Mouse (Mus musculus) monocyte, adult 5-6 weeks (primary cell): Measurements from ENCODE around the gene Isoc2a. TPM values are rescaled to one million over a fixed set of nuclear protein-coding genes. Genes with fewer than 3 reads are reported as not detected.

Source experiments
- ATAC-seq: fragments of 153-309, 156-312 bp; replicated peaks from 2 replicates; pipeline ENCODE4 v1.8.0; 2017; ENCODE audit warnings: mild to moderate bottlenecking; ENCODE audit not compliant: low TSS enrichment, insufficient number of reproducible peaks, severe bottlenecking, poor library complexity, low FRiP score
- total RNA-seq: library from RNA; stranded (forward); fragments of 200-1000, 200-491, 200-594 nt; gene quantifications from 3 replicates; pipeline ENCODE4 v1.2.3, GENCODE M21; 2017

Isoc2a gene
- total RNA-seq, 1 experiment from 2014 or later, result 4.5 TPM

DNA sequence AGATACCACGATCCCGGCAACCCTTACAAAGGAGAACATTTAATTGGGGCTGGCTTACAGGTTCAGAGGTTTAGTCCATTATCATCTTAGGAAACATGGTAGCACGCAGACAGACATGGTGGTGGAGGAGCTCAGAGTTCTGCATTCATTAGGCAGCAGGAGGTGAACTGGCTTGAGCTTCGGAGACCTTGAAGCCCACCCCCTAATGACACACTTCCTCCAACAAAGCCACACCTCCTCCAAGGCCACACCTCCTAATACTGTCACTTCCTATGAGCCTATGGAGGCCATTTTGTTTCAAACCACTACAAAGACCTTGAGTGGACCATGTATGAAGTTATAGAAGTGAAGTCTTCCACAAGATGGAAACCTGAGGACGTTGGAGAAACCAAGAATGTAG, 35.3 kb downstream of the Isoc2a start:
- ATAC-seq, result no peak

DNA sequence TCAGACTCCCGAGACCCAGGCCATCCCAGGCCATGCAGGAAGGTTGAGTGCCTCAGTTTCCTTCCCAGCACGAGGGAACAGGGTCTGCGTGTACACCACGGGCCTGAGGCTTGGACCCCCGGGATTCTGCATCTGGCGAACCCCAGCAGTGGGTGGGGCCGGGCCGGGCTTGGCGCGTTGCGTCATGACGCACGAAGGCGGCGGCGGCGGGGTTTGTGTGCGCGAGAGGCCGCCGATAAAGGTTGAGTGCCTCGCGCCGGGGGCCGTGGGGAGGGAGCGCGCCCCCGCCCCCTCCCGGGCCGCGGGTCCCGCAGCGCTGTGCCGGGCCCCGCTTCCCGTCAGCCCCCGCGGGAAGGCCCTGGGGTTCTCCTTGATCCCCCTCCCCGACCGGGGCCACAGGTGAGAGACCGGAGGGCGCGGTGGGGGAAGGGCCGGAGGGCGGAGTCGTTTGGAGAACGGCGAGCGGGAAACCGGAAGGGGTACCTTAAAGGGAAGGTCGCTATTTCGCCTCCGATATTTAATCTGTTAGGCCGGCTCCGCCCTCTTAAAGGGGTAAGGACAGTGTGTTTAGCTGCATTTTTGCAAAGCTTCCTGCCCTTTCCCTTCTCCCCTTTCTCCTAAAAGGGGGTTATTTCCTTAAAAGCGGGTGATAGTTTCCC, 38.2 kb downstream of the Isoc2a start, which contains the start of gene Zfp628:
Gene Zfp628 (plus strand): TSS at position 211 of the 659 bp plus-strand sequence.
- ATAC-seq, result peak; percentile 82

DNA sequence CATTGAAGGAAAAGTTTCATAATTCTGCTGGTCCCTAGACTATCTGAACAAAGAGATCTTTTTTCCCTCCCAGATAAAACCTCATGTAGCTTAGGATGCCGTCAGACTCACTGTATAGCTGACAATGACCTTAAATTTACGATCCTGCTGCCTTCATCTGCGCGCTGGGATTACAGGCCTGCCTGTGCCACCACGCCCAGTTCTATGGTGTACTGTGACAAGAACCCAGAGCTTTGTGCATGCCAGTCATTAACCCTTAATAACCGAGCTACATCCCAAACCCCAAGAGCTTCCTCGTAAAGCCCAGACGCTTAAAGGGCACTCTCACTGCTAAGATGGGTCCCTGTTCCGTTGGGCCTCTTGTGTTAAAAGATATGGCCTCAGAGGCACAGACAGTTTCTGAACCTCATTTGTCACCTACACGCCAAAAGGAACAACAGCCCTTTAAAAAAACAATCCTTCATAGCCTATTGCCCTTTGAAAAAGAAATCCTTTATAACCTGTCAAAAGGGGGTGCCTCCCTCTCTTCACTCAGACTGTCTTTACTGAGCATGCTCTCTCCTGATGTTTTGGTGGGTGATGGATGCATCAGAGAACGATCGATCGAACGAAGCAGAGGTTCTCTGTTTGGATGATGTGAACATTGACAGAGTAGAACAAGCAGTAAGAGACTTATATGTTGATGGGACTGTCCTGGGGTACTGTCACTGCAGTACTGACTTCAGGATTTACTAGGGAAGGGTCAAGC, 38.9 kb downstream of the Isoc2a start:
- no peak for ATAC-seq

DNA sequence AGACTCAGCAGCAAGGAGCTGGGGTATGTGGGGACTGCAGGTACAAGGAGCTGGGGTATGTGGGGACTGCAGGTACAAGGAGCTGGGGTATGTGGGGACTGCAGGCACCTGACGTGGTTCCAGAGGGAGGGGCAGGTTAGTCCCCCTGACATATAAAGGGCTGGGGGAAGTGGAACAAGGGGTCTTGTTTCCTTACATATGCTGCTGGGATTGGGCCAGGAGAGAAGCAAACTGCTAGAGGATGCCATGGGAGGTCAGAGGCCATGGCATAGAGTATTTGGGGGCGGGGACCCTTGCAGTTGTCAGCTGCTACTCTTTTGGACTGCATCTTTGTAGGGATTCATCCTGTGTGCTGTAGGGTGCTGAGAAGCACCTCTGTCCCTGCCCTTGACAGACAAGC, 40.5 kb downstream of the Isoc2a start:
- ATAC-seq, result no peak

DNA sequence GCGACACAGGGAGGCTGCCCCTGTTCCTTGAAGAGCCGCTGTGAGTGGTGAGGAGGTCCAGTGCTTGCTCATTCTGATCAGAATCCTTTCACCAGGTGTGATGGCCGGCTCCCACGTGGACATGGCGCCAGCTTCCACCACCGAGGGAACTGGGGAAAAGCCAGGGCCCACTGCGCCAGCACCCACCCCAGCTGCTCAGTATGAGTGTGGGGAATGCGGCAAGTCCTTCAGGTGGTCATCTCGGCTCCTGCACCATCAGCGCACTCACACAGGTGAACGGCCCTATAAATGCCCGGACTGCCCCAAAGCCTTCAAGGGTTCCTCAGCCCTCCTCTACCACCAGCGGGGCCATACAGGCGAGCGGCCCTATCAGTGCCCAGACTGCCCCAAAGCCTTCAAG, 41.7 kb downstream of the Isoc2a start:
- no peak for ATAC-seq

DNA sequence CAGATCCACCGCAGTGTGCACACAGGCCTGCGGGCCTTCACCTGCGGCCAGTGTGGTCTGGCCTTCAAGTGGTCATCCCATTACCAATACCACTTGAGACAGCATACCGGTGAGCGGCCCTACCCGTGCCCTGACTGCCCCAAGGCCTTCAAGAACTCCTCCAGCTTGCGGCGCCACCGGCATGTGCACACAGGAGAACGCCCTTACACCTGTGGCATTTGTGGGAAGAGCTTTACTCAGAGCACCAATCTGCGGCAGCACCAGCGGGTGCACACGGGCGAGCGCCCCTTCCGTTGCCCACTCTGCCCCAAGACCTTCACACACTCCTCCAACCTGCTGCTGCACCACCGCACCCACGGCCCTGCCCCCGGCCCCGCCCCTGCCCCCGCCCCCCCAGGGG, 42.1 kb downstream of the Isoc2a start:
- no peak for ATAC-seq

DNA sequence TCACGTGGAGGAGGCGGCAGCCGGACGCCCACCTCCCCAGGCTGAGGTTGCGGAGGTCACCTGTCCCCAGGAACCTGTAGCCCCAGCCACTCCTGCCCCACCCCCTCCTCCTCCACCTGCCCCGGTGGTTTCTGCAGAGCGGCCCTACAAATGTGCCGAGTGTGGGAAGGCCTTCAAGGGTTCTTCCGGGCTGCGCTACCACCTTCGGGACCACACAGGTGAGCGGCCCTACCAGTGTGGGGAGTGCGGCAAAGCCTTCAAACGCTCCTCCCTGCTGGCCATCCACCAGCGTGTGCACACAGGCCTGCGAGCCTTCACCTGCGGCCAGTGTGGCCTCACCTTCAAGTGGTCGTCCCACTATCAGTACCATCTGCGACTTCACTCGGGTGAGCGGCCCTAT, 43.0 kb downstream of the Isoc2a start:
- ATAC-seq, result no peak

DNA sequence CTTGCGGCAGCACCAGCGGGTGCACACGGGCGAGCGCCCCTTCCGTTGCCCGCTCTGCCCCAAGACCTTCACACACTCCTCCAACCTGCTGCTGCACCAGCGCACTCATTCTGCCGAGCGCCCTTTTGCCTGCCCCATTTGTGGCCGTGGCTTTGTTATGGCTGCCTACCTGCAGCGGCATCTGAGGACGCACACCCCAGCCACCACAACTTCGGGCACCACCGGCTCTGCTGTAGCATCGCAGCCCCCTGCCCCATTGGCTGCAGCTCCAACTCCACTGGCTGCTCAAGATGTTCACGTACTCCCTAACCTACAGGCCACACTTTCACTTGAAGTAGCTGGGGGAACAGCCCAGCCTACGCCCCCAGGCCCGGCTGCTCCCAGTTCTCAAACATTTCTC, 43.5 kb downstream of the Isoc2a start:
- no peak for ATAC-seq

DNA sequence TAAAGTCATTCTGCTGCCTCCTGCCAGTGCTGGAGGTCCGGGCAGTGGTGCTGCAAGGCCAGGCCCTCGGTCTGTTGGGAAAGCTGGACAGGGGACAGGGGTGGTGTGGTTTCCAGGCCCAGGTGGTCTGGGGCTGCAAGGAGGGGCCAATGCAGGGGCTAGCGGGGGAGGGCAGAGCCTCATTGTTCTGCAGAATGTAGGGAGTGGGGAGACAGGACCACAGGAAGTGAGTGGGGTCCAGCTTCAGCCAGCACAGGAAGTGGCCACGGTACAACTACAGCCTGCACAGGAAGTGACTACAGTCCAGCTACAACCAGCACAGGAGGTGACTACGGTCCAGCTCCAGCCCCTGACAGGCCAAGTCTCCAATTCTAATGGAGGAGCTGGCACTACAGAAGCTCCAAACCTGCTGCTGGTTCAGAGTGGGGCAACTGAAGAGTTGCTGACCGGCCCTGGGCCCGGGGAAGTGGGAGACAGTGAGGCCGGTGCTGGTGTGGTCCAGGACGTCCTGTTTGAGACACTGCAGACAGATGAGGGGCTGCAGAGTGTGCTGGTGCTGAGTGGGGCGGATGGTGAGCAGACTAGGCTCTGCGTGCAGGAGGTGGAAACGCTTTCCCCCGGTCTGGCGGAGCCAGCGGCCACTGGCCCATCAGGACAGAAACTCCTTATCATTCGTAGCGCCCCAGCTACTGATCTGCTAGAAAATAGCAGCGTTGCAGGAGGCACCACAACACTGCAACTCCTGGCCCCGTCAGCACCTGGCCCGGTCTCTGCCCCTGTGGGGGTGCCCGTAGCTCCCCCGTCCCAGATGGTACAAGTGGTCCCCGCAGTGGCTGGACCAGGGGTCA, 44.2 kb downstream of the Isoc2a start:
- ATAC-seq, result no peak

DNA sequence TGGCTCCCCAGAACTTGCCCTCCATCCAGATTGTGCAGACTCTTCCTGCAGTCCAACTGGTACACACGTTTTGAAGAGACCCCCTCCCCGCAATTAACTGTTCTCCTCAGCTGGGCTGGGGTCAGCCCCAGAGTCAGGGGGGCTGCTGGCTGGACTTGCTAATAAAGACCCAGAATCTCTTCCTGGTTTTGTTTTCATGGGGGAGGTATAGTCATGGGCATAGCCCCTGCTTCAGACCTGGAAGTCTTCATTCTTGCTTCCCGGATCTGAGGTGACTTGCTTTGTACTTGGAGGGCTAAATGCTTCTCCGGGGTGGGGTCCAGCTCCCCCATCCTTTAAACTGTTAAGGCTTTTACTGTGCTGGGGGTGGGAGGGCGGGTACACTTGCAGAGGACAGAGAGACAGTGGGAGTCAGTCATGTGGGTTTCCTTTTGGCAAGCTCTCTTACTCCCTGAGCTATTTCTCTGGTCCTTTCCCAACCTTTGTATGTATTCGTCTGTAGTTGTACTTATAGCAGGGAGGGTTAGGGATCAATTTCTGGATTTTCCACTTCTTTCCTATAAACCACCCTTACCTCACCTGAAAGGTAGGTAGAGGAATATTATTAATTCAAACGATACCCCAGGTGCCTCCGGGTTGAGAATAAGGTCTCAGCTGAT, 45.0 kb downstream of the Isoc2a start, which contains the start of gene Nat14:
Gene Nat14 (plus strand): TSS at position 205 of the 659 bp plus-strand sequence.
- no peak for ATAC-seq

DNA sequence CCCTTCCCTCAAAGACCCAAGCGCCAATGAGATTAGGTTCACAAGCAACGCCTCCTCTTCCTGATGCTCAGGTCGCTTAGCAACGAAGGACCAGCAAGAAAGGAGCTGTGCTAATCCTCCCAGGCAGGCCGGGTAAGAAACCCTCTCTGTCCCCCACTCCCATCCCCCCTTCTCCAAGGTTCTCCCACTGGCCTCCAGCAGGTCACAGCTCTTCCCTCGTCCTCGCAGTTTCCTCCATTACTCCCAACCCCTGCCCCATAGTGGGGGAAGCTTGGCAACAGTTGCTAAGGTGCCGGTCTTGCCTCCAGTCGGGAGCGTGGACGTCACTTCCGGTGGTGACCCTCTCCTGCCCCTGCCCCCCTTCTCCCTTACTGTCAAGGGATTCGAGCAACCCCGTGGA, 45.6 kb downstream of the Isoc2a start:
- ATAC-seq, result no peak

DNA sequence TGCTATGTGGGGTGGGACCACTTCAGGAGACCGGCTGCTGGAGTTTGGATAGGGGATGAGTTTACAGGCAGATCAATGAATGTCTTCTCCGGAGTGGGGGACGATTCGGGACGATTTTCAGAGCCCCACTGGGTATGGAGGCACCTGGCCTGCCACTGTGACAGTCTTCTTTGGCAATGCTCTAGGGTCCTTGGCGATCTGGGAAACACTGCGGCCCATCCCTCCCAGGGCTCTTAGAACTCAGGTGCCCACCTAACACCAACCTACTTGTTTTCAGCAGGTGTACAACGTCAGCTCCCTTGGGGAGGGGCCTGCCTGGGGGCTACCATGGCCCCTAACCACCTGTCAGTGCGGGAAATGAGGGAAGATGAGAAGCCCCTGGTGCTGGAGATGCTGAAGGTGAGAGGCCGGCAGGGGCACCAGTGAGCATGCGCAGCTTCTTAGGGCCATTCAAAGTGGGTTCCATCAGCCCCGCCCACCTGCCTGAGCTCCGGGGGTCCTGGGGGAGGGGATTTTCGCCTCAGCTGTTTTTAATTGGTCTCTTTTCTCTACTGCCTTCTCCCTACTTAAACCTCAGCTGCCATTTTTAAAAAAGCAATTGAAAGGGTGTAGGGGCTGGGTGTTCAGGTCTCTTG, 46.1 kb downstream of the Isoc2a start:
- ATAC-seq, result no peak

DNA sequence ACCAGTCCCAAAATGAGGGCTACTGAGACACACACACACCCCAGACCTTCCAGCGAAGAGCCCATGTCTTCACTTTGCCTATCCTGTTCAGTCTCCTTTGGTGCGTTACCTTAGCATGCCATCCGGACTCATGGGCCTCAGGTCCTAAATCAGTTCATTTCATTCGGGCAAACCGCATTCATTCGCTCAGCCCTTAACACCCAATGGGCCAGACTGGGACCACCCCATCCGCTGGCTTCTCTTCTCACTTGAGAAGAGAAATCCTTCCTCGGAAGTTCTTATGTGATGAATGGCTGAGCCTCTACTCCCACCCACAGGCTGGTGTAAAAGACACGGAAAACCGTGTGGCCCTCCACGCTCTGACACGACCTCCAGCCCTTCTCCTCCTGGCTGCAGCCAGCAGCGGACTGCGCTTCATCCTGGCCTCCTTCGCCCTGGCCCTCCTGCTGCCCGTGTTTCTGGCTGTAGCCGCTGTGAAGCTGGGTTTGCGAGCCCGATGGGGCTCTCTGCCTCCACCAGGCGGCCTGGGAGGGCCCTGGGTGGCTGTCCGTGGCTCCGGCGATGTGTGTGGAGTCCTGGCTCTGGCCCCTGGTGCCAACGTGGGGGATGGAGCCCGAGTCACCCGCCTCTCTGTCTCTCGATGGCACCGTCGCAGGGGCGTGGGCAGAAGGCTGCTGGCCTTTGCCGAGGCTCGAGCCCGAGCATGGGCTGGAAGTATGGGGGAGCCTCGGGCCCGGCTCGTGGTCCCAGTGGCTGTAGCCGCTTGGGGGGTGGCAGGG, 46.8 kb downstream of the Isoc2a start:
- no peak for ATAC-seq

DNA sequence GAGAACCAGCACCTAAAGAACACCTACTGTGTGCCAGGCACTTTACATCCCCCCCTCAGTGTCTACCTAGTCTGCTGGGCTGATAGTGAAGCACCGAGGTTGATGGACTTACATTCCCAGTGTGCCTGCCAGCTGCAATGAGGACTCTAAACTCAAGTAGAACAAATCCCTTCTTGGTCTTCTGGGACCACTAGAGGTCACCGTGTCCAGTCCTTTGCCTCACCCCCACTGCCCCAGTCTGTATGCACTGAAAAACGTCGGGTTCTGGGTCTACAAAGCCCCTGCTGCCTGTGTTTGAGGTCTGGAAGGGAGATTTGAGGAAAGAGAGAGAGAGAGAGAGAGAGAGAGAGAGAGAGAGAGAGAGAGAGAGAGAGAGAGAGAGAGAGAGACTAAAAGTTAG, 47.5 kb downstream of the Isoc2a start:
- ATAC-seq, result no peak

DNA sequence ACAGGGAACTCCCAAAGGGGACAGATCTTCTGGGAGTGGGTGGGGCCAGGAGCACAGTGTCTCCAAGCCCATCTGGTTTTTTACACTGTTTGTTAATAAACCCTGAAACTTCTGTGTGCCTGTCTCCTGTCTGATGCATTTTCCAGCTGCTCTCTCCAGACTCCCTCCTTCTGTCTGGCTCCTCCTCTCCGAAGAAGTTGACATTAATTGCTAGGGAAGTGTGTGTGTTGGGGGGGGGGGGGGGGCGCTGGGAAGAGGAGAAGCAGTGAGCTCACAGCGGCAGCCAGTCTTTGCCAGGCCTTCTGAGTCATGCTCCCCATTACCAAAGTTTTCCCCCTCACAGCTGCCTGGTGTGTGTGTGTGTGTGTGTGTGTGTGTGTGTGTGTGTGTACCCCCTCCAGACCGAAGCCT, 47.9 kb downstream of the Isoc2a start:
- no peak for ATAC-seq

DNA sequence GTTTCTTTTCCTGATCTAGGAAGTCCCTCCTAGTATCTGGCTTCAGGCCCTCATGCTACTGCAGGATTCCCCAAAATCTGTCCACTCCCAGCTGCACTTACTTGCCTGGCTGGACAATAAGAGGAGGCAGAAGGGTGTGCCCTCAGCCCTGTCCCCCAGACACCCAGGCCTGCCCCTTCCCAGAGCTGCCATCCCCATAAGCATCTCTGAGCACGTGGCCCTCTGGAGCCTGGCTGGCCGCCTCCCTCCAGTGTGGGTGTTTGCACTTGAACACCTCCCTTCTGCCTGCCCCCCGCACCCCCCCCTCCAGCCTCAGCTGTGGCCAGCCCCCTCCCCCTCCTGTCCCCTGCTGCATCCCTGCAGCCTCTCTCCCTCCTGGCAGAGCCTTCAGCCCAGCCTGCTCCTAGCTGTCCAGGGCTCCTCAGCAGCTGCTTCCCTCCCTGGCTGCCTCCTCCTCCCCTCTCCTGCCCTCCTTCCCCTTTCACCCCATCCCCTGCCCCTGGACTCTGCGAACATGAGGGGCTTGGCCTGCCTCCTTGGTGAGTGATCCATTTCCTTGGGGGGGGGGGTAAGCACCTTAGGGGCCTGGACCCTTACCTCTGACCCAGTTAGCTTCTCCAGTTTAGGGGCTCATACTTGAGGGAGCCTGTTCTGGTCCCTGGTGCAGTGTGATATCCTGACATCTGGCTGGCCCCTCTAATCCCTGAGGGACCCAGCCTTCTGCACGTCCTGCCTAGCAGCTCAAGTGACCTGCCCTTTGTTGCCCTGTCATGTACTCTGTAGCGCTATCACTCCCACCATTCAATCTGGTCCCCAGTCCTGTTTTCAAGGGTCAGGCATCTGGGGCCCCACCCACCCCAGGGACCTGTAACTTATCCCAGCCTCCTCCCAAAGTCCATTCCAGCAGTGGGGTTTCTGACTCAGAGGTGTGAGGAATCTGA, 48.8 kb downstream of the Isoc2a start, which contains the start of gene Ssc5d:
Gene Ssc5d (plus strand): TSS at position 345 of the 941 bp plus-strand sequence.
- ATAC-seq, result no peak

DNA sequence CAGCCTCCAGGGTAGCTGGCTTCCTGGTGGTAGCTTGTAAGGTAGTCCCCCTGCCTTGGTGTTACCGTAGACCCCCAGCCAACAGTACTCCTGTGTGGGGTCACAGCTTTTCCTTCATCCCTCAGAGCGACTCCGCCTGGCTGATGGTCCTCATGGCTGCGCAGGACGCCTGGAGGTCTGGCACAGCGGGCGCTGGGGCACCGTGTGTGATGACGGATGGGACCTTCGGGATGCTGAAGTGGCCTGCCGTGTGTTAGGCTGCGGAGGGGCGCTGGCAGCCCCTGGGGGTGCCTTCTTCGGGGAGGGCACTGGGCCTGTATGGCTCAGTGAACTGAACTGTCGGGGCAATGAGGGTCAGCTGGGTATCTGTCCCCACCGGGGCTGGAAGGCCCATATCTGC, 49.9 kb downstream of the Isoc2a start:
- no peak for ATAC-seq
